Mouse (Mus musculus): Measurements from ENCODE around the gene Tarbp2.

The Tarbp2 gene

GRCm38 (mm10) chr15:102517976-102518858, at the start of gene Tarbp2:
Gene Tarbp2 (plus strand): TSS chr15:102518192.
- DNase-seq (ENCODE audit: low spot score in 2 of 2) = peak; percentile 97 to 100

GRCm38 (mm10) chr15:102468675-102469370, 49.2 kb upstream of the Tarbp2 start:
- no peak for DNase-seq (ENCODE audit: low spot score in 2 of 2)

DNA sequence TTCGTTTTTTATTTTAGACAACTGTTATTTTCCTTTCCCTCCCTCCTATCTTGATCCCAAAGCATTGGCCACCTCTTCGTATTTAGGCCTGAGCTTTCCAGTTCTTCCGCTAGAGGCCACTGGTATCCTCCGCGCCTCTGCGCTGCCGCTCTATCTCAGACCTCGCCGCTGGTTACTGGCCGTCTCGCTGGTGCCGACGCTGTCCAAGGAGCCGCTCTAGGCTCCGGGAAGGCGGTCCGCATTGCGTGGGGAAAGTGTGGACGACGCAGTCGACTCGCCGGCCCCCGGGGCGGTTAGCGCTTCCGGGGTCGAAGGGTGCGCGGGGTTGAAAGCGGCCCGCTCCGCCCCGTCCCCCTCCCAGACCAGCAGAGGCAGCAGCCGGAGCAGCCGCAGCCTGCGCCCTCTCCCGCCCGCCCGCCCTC, 47.8 kb upstream of the Tarbp2 start, which contains the start of gene Pcbp2:
Gene Pcbp2 (plus strand): TSS at position 357 of the 422 bp plus-strand sequence.
- DNase-seq (ENCODE audit: low spot score in 2 of 2) = peak; percentile 80 to 95

DNA sequence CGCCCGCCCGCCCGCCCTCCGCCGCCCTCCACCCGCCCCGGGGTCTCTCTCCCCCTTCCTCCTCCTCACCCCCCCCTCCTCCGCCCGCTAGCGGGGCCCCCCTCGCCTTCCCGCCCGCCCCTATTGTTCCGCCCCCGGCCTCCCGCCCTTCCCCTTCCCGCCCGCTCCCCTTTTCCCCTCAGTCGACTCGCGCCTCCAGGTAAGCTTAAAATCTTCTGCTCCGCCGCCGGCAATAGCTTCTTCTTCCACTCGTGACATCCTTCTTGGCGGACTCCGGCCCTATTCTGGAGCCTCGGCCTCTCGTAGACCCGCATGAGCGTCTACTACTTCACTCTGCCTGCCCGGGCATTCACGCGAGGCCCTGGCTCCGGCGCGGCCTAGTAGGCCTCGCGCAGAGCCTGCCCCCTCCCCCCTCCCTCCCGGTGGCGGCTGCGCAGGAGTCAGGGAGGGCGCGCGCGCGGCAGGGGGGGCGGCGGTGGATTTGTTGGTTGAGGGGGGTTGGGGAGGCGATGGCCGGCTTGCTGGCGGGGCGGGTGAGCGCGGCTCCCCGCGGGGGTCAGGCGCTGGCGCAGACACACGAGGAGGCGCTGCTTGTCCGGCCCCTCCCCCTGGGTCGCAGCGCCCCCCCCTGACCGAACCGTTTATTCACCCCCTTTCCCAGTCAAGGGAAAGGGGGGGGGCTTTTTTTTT, 47.2 kb upstream of the Tarbp2 start:
- peak; percentile 73 to 84 for DNase-seq (ENCODE audit: low spot score in 2 of 2)

DNA sequence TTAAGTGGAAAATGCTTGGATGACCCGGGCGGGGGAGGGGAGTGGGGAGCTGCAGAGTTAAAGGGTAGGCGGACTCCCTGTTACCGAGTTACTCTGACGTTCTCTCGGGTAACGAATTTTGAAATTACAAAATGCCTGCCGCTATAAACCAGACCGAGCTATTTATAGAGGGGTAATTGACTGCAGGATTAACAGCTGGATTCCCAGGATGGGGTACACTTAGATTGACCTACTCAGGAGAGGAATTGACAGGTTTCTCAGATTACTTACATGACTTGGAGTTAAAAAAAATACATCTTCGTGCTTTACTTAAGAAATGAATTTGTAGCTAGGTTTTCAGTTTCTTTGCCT, 46.7 kb upstream of the Tarbp2 start:
- no peak for DNase-seq (ENCODE audit: low spot score in 2 of 2)

DNA sequence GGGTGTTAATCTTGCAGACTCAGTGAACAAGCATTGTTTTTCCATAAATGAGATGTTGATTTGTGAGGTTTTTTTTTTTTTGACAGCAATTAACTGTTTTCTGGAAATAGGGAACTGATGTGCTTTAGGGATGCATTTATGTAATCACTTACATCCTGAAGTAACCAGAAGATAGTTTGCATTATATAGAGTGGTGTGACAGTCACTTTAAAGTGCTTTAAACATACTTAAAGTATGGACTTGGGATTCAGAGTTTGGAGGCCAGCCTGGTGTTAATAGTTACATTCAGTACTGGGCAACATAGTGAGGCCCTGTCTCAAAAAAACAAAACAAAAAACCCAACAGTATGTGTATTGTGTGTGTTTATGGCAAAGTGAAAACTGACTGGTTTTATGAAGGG, 46.3 kb upstream of the Tarbp2 start:
- no peak for DNase-seq (ENCODE audit: low spot score in 2 of 2)

GRCm38 (mm10) chr15:102473246-102473645, 44.7 kb upstream of the Tarbp2 start:
- DNase-seq (ENCODE audit: low spot score in 2 of 2) = no peak

- no peak for DNase-seq (ENCODE audit: low spot score in 2 of 2)
These were observed 43.5 kb upstream of the Tarbp2 start for GRCm38 (mm10) chr15:102474520-102474919.

- DNase-seq (ENCODE audit: low spot score in 2 of 2) = no peak
These were observed 34.9 kb upstream of the Tarbp2 start for GRCm38 (mm10) chr15:102483136-102483535.

DNA sequence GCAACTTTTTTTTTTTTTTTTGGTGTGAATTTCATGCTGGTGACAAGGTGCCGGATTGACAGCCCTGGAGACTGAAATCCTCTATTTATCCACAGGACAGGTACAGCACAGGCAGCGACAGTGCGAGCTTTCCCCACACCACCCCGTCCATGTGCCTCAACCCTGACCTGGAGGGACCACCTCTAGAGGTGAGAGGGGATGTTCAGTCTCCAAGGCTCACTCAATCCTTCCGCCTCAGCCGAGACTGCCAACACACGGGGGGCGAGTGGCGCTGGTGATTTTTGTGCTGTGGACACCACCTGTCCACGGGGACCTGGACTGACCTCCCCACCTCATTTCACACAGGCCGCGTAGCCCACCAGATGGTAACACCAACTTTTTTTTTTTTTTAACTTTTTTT, 32.1 kb upstream of the Tarbp2 start:
- DNase-seq (ENCODE audit: low spot score in 2 of 2) = no peak

DNA sequence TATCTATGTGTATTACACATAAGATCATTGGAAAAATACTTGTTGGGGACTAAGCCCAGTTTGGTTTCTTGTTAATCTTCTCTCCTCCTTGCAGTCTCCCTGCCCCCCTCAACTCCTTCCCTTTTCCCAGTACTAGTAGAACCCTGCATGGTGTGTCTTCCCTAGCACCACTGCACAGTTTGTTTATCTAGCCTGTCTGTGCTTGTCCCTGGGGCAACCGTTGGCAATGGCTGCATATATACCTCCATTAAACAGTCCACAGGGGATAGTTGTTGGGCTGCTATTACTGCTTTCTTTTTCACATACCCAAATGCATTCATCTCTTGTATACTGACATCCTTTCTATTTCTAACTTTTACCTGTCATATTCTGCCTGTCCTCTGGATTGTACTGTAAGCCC, 30.3 kb upstream of the Tarbp2 start:
- no peak for DNase-seq (ENCODE audit: low spot score in 2 of 2)

DNA sequence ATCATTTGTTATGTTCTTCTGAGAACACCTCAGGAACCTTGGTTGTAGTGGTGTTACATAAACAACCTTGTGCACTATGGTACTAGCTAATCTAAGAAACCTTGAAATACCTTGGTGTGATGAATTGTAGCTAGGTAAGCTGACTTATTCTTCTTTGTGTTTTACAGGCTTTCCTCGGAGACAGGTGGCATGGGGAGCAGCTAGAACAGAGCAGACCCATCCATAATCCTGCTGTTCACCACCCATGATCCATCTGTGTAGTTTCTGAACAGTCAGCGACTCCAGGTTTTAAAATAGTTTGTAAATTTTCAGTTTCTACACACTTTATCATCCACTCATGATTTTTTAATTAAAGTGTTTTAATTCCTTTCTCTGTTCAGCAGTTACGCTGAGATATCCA, 19.7 kb upstream of the Tarbp2 start:
- DNase-seq (ENCODE audit: low spot score in 2 of 2) = no peak

DNA sequence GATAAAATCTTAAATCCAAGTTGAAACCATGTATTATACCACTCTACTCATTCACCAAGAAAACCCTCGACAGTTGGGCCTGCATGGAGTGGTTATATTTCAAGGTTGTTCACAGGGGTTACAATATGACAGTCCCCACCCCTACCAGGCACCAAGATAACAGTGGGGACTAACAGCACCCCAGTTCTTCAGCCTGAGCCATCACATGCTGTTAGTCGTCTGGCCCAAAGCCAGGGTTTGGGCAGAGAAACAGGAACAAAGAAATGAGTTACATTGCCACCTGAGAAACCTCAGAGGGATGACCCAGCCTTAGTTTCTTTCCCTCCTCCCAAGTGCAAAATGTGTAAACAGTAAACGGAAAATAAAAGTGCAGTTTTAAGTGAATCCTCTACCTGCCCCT, 18.6 kb upstream of the Tarbp2 start:
- no peak for DNase-seq (ENCODE audit: low spot score in 2 of 2)

DNA sequence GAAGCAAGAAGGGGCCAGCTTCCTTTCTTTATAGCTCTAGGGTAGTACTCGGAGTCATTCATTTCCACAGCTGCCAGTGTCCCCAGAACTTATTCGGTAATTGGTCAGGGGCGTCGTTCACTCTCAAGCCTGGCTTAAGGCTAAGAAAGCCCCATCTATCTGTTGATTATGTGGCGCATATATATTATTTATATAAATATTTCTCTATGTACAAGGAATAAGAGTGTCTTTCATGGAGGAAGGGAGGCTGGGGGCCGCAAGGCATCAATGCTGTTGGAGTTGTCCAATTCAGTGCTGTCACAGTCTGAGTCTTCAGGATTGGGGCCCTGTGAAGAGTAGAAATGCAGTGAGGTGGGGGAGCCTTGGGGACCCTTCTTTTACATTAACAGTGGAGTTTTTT, 18.1 kb upstream of the Tarbp2 start:
- DNase-seq (ENCODE audit: low spot score in 2 of 2) = no peak

DNA sequence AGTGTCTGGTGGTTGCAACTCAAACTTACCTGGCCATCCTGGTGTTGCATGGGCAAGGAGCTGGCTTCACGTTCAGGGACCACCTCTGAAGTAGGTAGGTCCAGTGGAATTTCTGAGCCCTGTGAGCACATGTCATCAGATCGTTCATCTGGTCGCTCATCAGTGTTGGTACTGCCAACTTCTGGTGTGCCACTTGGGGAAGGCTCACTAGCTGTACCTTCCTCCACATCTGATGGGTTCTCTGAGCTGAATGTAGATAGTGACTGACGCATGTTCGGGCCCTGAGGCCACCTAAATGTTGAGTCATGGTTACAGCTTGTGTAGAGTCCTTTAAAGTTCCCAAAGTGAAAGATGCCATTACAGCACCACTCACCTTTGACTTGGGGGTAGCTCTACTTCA, 17.5 kb upstream of the Tarbp2 start:
- no peak for DNase-seq (ENCODE audit: low spot score in 2 of 2)

GRCm38 (mm10) chr15:102501084-102501814, 16.7 kb upstream of the Tarbp2 start:
- no peak for DNase-seq (ENCODE audit: low spot score in 2 of 2)

DNA sequence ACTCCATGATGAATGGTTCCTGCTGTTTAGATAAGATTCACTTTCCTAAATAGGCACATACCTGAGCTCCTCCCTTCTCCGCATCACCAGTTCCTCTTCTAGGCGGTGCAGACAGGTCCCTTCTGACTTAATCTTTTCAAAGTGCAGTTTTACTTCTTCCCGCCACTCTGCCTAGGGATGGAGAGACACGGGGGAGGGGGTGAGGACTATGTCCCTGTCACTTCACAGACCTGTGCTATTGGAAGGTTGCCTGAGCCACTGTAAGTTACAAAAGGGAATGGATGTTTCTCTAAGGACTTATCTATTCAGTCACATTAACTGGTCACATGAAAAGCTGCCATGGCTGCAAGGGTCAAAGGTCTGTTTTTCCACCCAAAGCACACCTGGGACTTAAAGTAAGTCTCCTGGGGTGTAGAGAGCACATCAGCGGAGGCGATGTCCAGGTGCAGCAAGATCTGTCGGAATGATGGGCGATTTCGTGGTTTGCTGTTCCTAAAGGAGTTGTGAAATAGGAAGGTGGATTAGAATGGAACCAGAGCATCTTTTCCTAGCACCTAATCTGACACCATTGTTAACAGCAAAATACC, 15.6 kb upstream of the Tarbp2 start:
- DNase-seq (ENCODE audit: low spot score in 2 of 2) = no peak

DNA sequence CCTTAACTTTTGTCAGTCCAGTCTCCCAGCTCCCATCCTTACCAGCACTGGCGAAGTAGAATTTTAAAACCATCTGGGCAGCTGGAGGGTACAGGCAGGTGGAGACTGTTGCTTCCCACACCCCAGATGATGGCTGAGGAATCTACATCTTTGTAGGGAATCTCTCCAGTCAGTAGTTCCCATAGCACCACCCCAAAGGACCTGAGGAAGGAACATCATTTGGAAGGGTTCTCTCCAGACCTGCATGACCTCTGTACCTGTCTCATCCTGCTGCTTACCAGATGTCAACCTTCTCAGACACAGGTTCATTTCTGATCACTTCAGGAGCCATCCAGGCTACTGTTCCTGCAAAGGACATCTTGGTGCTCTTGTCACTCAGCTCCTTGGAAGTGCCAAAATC, 14.5 kb upstream of the Tarbp2 start, which contains the start of gene Gm10337:
Gene Gm10337 (plus strand): TSS at position 276 of the 400 bp plus-strand sequence.
- DNase-seq (ENCODE audit: low spot score in 2 of 2) = no peak

DNA sequence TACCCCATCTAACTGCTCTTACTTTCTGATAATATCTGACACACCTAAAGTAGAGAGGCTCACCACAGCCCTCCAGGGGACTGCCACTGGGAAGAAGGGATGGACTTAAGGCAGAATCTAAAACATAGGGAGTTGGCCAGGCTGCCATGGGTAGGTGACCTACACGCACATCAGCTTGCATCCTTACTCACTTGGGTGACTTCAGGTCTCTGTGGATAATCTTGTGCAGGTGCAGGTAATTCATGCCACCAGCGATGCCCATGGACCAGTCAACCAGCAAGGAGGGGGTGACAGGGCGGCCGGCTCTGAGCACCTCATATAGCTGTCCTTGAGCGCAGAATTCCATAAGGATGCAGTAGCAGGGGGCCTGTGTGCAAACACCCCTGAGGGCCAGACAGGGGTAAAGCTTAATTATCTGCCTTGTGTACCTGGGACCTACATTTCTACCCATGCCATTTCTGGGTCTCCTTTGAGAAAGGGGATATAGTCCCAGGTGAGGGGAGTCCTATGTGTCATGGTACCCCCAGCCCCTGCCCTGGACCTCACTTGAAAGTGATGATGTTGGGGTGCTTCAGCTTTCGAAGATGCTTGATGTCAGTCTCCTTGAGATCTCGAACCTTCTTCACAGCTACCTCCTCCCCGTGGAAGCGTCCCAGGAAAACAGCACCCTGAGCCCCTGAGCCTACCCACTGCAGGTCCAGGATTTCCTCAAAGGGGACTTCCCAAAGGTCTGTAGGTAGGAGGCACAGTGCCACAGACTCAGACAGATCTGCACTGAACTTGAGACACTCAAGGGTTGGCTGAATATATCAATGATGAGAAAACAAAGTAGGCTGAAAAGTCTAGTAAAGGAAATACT, 13.8 kb upstream of the Tarbp2 start:
- DNase-seq (ENCODE audit: low spot score in 2 of 2) = no peak

DNA sequence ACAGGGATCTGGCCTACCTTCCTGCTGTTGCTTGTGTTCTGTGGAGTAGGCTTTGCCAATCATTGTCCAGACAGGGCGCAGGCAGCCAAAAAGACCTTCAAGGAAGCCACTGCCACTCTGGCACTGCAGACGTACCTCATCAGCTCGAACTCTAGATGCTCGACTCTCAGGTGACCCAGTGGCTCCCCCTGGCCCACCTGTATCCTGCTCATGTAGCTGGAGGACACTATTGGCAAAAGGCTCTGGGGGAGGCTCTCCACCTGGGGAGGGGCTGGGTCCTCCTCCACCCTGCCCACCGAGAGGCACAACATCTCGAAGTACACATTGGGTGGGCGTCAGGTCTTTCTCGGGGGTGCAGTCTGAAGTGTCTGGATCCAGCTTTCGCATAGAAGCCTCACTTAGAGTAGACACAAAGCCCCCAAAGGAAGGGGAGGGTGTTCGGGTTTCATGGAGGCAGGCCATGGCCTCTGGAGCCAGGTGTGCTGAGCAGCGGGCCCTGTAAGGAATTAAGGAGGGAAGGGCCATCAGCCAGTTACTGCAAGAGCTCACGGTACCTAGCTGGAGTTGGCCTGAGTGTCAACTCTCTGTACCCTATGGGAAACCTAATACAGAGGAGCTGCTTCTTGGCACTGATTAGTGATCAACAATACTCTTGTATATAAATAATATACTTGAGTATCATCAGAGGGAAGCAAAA, 12.8 kb upstream of the Tarbp2 start:
- no peak for DNase-seq (ENCODE audit: low spot score in 2 of 2)
